In the genomic region with DNA sequence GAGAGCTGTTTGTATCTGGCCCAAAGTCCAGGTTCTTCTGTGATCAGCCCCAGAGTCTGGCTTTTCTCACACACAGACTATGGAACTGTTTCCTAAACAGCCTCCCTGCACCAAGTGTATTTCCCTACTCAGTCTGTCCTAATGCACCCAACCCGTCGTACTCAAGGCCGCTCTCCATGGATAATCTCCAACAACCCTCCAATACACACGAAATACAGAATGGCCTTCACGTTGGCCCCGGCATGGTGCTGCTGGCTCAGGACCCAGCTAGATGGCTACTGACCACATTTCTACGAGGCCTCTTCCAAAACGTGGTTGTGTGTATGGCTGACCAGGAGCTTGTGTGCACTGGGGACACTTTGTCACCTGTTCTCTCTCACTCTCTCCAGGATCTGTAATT, we compare ENCODE assay signal across 15 mouse cellular contexts.
A peak's percentile ranks its signal among the peaks of the same experiment; 100 is the strongest.
DNase-seq lines count a peak whose midpoint lies in the region; TF ChIP-seq lines count a peak whose summit lies in the region.
"Had no signal": no experiment of that assay in that cellular context is flagged by ENCODE, and none has a peak within 500 bp of the region (broad histone marks: within the 10 kb centered on the region; RNA-seq: fewer than 3 reads in every experiment).

No protein-coding gene starts in this region.

- no peaks in the 10 kb centered on the region for H3K27me3 ChIP-seq in cerebellum, adult 2 months (ENCODE audit: control insufficient read depth, insufficient read depth, low read length)
- H3K27me3 ChIP-seq in testis, adult 2 months (ENCODE audit: control insufficient read depth, insufficient read depth, low read length) = no peaks in the 10 kb centered on the region
- H3K27me3 ChIP-seq: forebrain, embryonic 13.5 days; hindbrain, embryonic 12.5 days; hindbrain, embryonic 15.5 days had no signal

- no peak for TF ChIP-seq CTCF in cerebellum, adult 2 months (IDR thresholded peaks at IDR 0.05; ENCODE audit: borderline replicate concordance, insufficient read depth, low read depth, low read length)
- TF ChIP-seq CTCF in testis, adult 2 months (IDR thresholded peaks at IDR 0.05; ENCODE audit: control insufficient read depth, insufficient read depth, insufficient replicate concordance, low read depth, low read length) = no peak

- 20% methylated on average over 8 of the region's 8 CpGs for WGBS in cerebellum, adult 2 months

- peak; percentile 32 to 72 for DNase-seq in adrenal gland, adult (ENCODE audit: inconsistent age in 2 of 2, low spot score in 1 of 2)
- DNase-seq in adrenal gland, adult 18-20 months (ENCODE audit: low spot score in 2 of 2) = no peak
- DNase-seq in cerebellum, adult 2 months = no peak
- no peak for DNase-seq in cerebellum, postnatal 10 days
- DNase-seq in testis, postnatal 14 days (ENCODE audit: low spot score) = no peak
- DNase-seq: cerebellum, adult 11 months; cerebellum, adult 8-10 months; cerebellum, postnatal 14 days; gastrocnemius, postnatal 10 days; heart, adult 11 months had no signal

- peaks cover 36% of the 10 kb centered on the region for H3K4me1 ChIP-seq in cerebellum, adult 2 months (ENCODE audit: control insufficient read depth, insufficient read depth, low read length)
- H3K4me1 ChIP-seq in testis, adult 2 months (ENCODE audit: control insufficient read depth, insufficient read depth, low read length) = no peaks in the 10 kb centered on the region

- no peak for TF ChIP-seq POLR2A in cerebellum, adult 2 months (IDR thresholded peaks at IDR 0.05; ENCODE audit: borderline replicate concordance, insufficient read depth, low read length)
- no peak for TF ChIP-seq POLR2A in testis, adult 2 months (IDR thresholded peaks at IDR 0.05; ENCODE audit: control insufficient read depth, low read depth, low read length)

- no peaks in the 10 kb centered on the region for H3K36me3 ChIP-seq in testis, adult 2 months (ENCODE audit: control insufficient read depth, insufficient read depth, low read length)

- no peak overlapping the region for H3K4me3 ChIP-seq in cerebellum, adult 2 months (replicated peaks; ENCODE audit: insufficient read depth, low read depth, low read length)
- peak overlapping the region; percentile 41 for H3K4me3 ChIP-seq in testis, adult 2 months (ENCODE audit: control insufficient read depth, low read depth, low read length)
- H3K4me3 ChIP-seq: forebrain, embryonic 10.5 days; forebrain, embryonic 13.5 days; hindbrain, embryonic 12.5 days; hindbrain, embryonic 15.5 days had no signal

- H3K27ac ChIP-seq in cerebellum, adult 2 months (ENCODE audit: insufficient read depth, low read length) = 0 out of 2 replicates have a peak overlapping the region, but pooled peaks have one; percentile 23
- no peak overlapping the region for H3K27ac ChIP-seq in testis, adult 2 months (ENCODE audit: control insufficient read depth, insufficient read depth, low read depth, low read length)
- H3K27ac ChIP-seq: forebrain, embryonic 10.5 days; forebrain, embryonic 13.5 days; hindbrain, embryonic 12.5 days; hindbrain, embryonic 15.5 days had no signal

Comparison
In these comparisons a context has a peak if more than half of its experiments do, and no peak if none do; other contexts are left out.
1. DNase-seq: peak in adrenal gland, adult (2 of 2); none in adrenal gland, adult 18-20 months (0 of 2), cerebellum, adult 2 months (0 of 2), cerebellum, postnatal 10 days (0 of 2) and testis, postnatal 14 days (single experiment).